In the genomic region with DNA sequence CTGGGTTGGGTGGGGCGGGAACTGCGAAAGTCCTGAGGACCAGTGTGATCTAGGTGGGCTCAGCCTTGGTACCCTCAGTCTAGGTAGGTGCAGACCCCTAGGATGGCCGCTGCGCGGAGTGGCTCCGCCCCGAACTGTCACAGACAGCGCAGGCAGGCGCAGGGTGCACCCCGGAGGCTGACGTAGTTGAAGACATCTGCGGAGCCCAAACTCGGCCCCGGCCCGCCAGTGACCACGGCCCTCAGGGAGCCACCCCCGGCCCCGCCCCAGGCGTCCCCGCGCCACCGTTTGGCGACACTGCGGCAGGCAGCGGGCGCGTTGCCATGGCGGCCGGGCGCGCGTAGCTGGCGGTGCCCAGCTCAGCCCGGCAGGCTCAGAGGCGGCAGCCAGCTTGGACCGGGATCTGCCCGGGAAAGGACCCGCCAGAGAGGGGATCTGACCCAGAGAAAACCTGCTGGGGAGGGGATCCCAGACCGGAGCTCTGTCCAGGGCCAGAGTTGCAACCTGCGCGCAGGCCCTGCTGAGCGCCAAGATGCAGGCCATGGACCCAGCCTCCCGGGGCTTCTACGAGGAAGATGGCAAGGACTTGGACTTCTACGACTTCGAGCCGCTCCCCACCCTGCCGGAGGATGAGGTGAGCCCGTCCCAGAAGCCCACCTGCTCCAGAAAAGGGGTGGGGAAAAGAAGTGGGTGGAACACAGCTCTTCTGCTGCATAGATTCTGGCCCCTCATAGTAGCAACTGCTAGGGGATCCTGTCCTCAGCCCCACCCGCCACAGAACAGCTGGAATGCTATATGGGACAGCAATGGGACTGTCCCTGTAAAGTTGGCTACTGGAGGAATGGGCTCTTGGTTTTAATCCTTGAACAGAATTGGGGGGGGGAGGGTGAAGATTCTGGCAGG, we compare ENCODE assay signal across 8 mouse cellular contexts. TPM values are rescaled to one million over a fixed set of nuclear protein-coding genes. Genes with fewer than 3 reads are reported as not detected.
DNase-seq lines count a peak whose midpoint lies in the region; ATAC-seq lines count a peak whose summit lies in the region.

A gene (plus strand): TSS at position 42 of the 903 bp plus-strand sequence.

- H3K9ac ChIP-seq in forebrain, embryonic 11.5 days (ENCODE audit: low read length), result peak within 1 kb of the TSS; percentile 47; the same call in 1 of the 2 replicates
- H3K9ac ChIP-seq in hindbrain, embryonic 13.5 days, result peak within 1 kb of the TSS; percentile 82
- peak within 1 kb of the TSS; percentile 62 for H3K9ac ChIP-seq in neural tube, embryonic 14.5 days (replicated peaks; ENCODE audit: low read depth, low read length)

- DNase-seq in gastrocnemius, postnatal 10 days, result peak; percentile 54
- DNase-seq in gastrocnemius, postnatal 25 days, result no peak
- peak; percentile 68 to 70 for DNase-seq in adrenal gland, postnatal 36 days
- DNase-seq in forebrain, embryonic 11.5 days (ENCODE audit: low spot score), result peak; percentile 74
- peak; percentile 65 for DNase-seq in left cerebral cortex, postnatal 4 days
- DNase-seq in urinary bladder, postnatal 4 days (ENCODE audit: low spot score in 2 of 2), result no peak

- no peaks in the 10 kb centered on the region for H3K36me3 ChIP-seq in forebrain, embryonic 11.5 days (ENCODE audit: control insufficient read depth, insufficient read depth, low read length)
- no peaks in the 10 kb centered on the region for H3K36me3 ChIP-seq in hindbrain, embryonic 13.5 days
- no peaks in the 10 kb centered on the region for H3K36me3 ChIP-seq in neural tube, embryonic 14.5 days (ENCODE audit: control insufficient read depth, insufficient read depth, low read length)

- no peaks in the 10 kb centered on the region for H3K9me3 ChIP-seq in forebrain, embryonic 11.5 days (ENCODE audit: control insufficient read depth, low read length)
- no peaks in the 10 kb centered on the region for H3K9me3 ChIP-seq in hindbrain, embryonic 13.5 days
- H3K9me3 ChIP-seq in neural tube, embryonic 14.5 days (ENCODE audit: control insufficient read depth, low read length), result no peaks in the 10 kb centered on the region

- H3K27me3 ChIP-seq in forebrain, embryonic 11.5 days (ENCODE audit: control insufficient read depth, insufficient read depth, low read length), result peaks cover 25% of the 10 kb centered on the region
- peaks cover 43% of the 10 kb centered on the region for H3K27me3 ChIP-seq in hindbrain, embryonic 13.5 days
- H3K27me3 ChIP-seq in neural tube, embryonic 14.5 days (ENCODE audit: control insufficient read depth, insufficient read depth, low read length), result peaks cover 8% of the 10 kb centered on the region

- under 1% methylated on average over 50 of the region's 50 CpGs for WGBS in forebrain, embryonic 11.5 days
- under 1% methylated on average over 50 of the region's 50 CpGs for WGBS in hindbrain, embryonic 13.5 days
- under 1% methylated on average over 48 of the region's 50 CpGs for WGBS in neural tube, embryonic 14.5 days

- intact Hi-C loops in left cerebral cortex, postnatal 4 days (cut with DNase I), result no loop called here

- peak within 1 kb of the TSS; percentile 46 for H3K4me3 ChIP-seq in forebrain, embryonic 11.5 days (ENCODE audit: low read depth, low read length)
- H3K4me3 ChIP-seq in hindbrain, embryonic 13.5 days, result peak within 1 kb of the TSS; percentile 65
- H3K4me3 ChIP-seq in neural tube, embryonic 14.5 days (ENCODE audit: low read depth, low read length), result peak within 1 kb of the TSS; percentile 58

- no peaks in the 10 kb centered on the region for H3K4me1 ChIP-seq in forebrain, embryonic 11.5 days (replicated peaks; ENCODE audit: control insufficient read depth, insufficient read depth, low read length)
- peaks cover 24% of the 10 kb centered on the region for H3K4me1 ChIP-seq in hindbrain, embryonic 13.5 days (replicated peaks)
- H3K4me1 ChIP-seq in neural tube, embryonic 14.5 days (ENCODE audit: control insufficient read depth, insufficient read depth, low read length), result peaks cover 4% of the 10 kb centered on the region; the same call in 1 of the 2 replicates

- peak; percentile 78 for ATAC-seq in forebrain, embryonic 11.5 days (replicated peaks; ENCODE audit: low FRiP score)
- peak; percentile 92 for ATAC-seq in hindbrain, embryonic 13.5 days (ENCODE audit: low FRiP score)
- peak; percentile 92 for ATAC-seq in neural tube, embryonic 14.5 days (ENCODE audit: low read depth)

- peak within 1 kb of the TSS; percentile 83 for H3K4me2 ChIP-seq in forebrain, embryonic 11.5 days (ENCODE audit: low read depth, low read length, severe bottlenecking)
- H3K4me2 ChIP-seq in hindbrain, embryonic 13.5 days, result peak within 1 kb of the TSS; percentile 86
- peak within 1 kb of the TSS; percentile 85 for H3K4me2 ChIP-seq in neural tube, embryonic 14.5 days (ENCODE audit: low read depth, low read length)

- no peak within 1 kb of the TSS for H3K27ac ChIP-seq in forebrain, embryonic 11.5 days (ENCODE audit: low read depth, low read length)
- H3K27ac ChIP-seq in hindbrain, embryonic 13.5 days, result no peak within 1 kb of the TSS
- no peak within 1 kb of the TSS for H3K27ac ChIP-seq in neural tube, embryonic 14.5 days (ENCODE audit: low read depth, low read length)

RNA-seq across cellular contexts. Expression of the gene that starts here (rescaled TPM):
- under 1 TPM; 0.27 to 0.40 TPM for total RNA-seq in gastrocnemius, postnatal 10 days (2021)
- total RNA-seq in gastrocnemius, postnatal 25 days (2021), result not detected
- under 1 TPM; 0.50 to 0.56 TPM for total RNA-seq in adrenal gland, postnatal 36 days (2021)
- polyA plus RNA-seq in forebrain, embryonic 11.5 days (2014; fragmentation: Nextera tagmentation; extraction: Ambion mirVana), result 0.44 and 0.59 TPM in 2 replicates
- polyA plus RNA-seq in hindbrain, embryonic 13.5 days (2015; fragmentation: Nextera tagmentation; extraction: Ambion mirVana), result 8.3 and 10.0 TPM in 2 replicates
- total RNA-seq in left cerebral cortex, postnatal 4 days (2021), result 10 to 100 TPM; 36.2 to 45.3 TPM
- polyA plus RNA-seq in neural tube, embryonic 14.5 days (2014; fragmentation: Nextera tagmentation; extraction: Ambion mirVana), result 18.8 and 28.5 TPM in 2 replicates

Comparison
In these comparisons a context has a peak if more than half of its experiments do, and no peak if none do; other contexts are left out.
1. RNA of the gene that starts here (total RNA-seq): 36.2 to 45.3 TPM in left cerebral cortex, postnatal 4 days; 0.50 to 0.56 TPM in adrenal gland, postnatal 36 days, 0.27 to 0.40 TPM in gastrocnemius, postnatal 10 days and not detected in gastrocnemius, postnatal 25 days; every median in the first group is over 10 times any median in the second.
2. Peak in DNase-seq in gastrocnemius, postnatal 10 days; RNA of the gene not detected or under 1 TPM.
3. Peak in DNase-seq in adrenal gland, postnatal 36 days; RNA of the gene not detected or under 1 TPM.
4. Peak in DNase-seq, ATAC-seq, H3K4me3 ChIP-seq, H3K9ac ChIP-seq and H3K4me2 ChIP-seq in forebrain, embryonic 11.5 days; RNA of the gene not detected or under 1 TPM.
5. Peak in every context shown above with its lines, with median percentiles within 50 percentile points of each other: ATAC-seq, H3K4me2 ChIP-seq, H3K4me3 ChIP-seq and H3K9ac ChIP-seq.